Mouse (Mus musculus): ENCODE measurements around the gene Ddr2. TPM values are rescaled to one million over a fixed set of nuclear protein-coding genes. Genes with fewer than 3 reads are reported as not detected.

Ddr2 gene
- polyA plus RNA-seq, 1 experiment from 2014 or later: 15.6 TPM

GRCm38 (mm10) chr1:170035575-170035974, 75.0 kb downstream of the Ddr2 start:
- Histone ChIP-seq H3K4me3 (ENCODE audit: low read depth, low read length) (no peak overlapping the region), H3K4me1 (replicated peaks; ENCODE audit: control insufficient read depth, insufficient read depth, low read length) (no peaks in the 10 kb centered on the region), H3K36me3 (ENCODE audit: control insufficient read depth, insufficient read depth) (no peaks in the 10 kb centered on the region), H3K9me3 (ENCODE audit: control insufficient read depth) (no peaks in the 10 kb centered on the region), H3K27ac (ENCODE audit: low read depth, low read length) (no peak overlapping the region), H3K27me3 (replicated peaks; ENCODE audit: control insufficient read depth, insufficient read depth, low read length) (no peaks in the 10 kb centered on the region), H3K4me2 (replicated peaks; ENCODE audit: low read depth) (no peak overlapping the region), H3K9ac (ENCODE audit: low read depth, low read length) (no peak overlapping the region)
- WGBS: 78% methylated on average over 3 of the region's 3 CpGs
- ATAC-seq: no peak
- no peak for TF ChIP-seq CTCF (IDR thresholded peaks at IDR 0.05; ENCODE audit: low read depth)

DNA sequence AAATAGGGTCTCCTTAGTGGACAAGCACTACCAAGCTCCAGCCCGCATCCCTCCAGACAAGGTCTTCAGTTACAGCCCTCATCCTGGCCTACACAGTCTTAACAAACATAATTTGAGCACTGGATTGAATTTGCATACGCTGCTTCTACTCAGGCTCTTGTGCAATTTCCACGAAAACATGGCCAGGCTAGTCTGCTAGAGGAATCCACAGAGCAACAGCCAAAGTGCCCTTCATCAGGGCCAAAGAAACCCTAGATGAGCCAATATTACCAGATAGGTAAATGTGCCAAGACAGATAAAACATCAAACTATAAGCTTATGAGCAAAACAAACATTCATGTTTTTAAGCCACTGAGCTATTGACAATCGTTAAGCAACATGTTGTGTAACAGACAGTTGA, 75.6 kb downstream of the Ddr2 start:
- 91% methylated on average over 4 of the region's 4 CpGs for WGBS
- H3K4me1 ChIP-seq (replicated peaks; ENCODE audit: control insufficient read depth, insufficient read depth, low read length): no peaks in the 10 kb centered on the region

GRCm38 (mm10) chr1:170031656-170032055, 78.9 kb downstream of the Ddr2 start:
- no peak for TF ChIP-seq CTCF (IDR thresholded peaks at IDR 0.05; ENCODE audit: low read depth)
- WGBS: 86% methylated on average over 3 of the region's 3 CpGs

More for the DNA sequence above, 75.6 kb downstream of the Ddr2 start:
- Histone ChIP-seq H3K27ac (ENCODE audit: low read depth, low read length) (no peak overlapping the region), H3K4me3 (ENCODE audit: low read depth, low read length) (no peak overlapping the region), H3K36me3 (ENCODE audit: control insufficient read depth, insufficient read depth) (no peaks in the 10 kb centered on the region), H3K9me3 (ENCODE audit: control insufficient read depth) (no peaks in the 10 kb centered on the region), H3K4me2 (replicated peaks; ENCODE audit: low read depth) (no peak overlapping the region), H3K27me3 (replicated peaks; ENCODE audit: control insufficient read depth, insufficient read depth, low read length) (no peaks in the 10 kb centered on the region), H3K9ac (ENCODE audit: low read depth, low read length) (no peak overlapping the region)
- no peak for TF ChIP-seq CTCF (IDR thresholded peaks at IDR 0.05; ENCODE audit: low read depth)
- ATAC-seq: no peak

DNA sequence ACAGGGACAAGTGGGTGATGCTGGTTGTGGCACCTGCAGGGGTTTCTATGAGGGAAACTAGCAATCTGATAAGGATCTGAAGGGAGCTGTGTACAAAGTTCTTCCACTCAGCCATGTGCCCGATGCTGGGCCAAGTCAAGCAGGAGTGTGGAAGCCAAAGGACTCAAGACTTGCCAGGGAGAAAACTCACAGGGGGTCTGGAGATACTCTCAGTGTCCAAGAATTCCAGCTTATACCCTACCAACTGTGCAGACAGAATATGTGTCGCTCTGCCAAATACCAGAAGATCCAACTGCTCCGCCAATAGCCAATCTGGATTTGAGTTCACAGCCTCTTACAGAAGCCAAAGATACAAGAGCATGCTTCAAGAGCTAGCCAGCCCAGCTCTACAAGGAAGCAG, 95.8 kb downstream of the Ddr2 start:
- H3K36me3 ChIP-seq (ENCODE audit: control insufficient read depth, insufficient read depth): no peaks in the 10 kb centered on the region
- WGBS: 96% methylated on average over 3 of the region's 3 CpGs
- no peak overlapping the region for H3K4me2 ChIP-seq (replicated peaks; ENCODE audit: low read depth)
- no peak for ATAC-seq
- no peak overlapping the region for H3K9ac ChIP-seq (ENCODE audit: low read depth, low read length)
- H3K27ac ChIP-seq (ENCODE audit: low read depth, low read length): no peak overlapping the region
- H3K27me3 ChIP-seq (replicated peaks; ENCODE audit: control insufficient read depth, insufficient read depth, low read length): no peaks in the 10 kb centered on the region
- peaks cover 25% of the 10 kb centered on the region for H3K9me3 ChIP-seq (ENCODE audit: control insufficient read depth)
- H3K4me3 ChIP-seq (ENCODE audit: low read depth, low read length): no peak overlapping the region
- H3K4me1 ChIP-seq (replicated peaks; ENCODE audit: control insufficient read depth, insufficient read depth, low read length): no peaks in the 10 kb centered on the region
- TF ChIP-seq CTCF (IDR thresholded peaks at IDR 0.05; ENCODE audit: low read depth): no peak

More at GRCm38 (mm10) chr1:170031656-170032055, 78.9 kb downstream of the Ddr2 start:
- Histone ChIP-seq H3K9me3 (ENCODE audit: control insufficient read depth) (no peaks in the 10 kb centered on the region), H3K4me3 (ENCODE audit: low read depth, low read length) (no peak overlapping the region), H3K27ac (ENCODE audit: low read depth, low read length) (no peak overlapping the region), H3K4me2 (replicated peaks; ENCODE audit: low read depth) (no peak overlapping the region), H3K27me3 (replicated peaks; ENCODE audit: control insufficient read depth, insufficient read depth, low read length) (no peaks in the 10 kb centered on the region), H3K36me3 (ENCODE audit: control insufficient read depth, insufficient read depth) (no peaks in the 10 kb centered on the region), H3K4me1 (replicated peaks; ENCODE audit: control insufficient read depth, insufficient read depth, low read length) (no peaks in the 10 kb centered on the region), H3K9ac (ENCODE audit: low read depth, low read length) (no peak overlapping the region)
- ATAC-seq: no peak

- WGBS: 85% methylated on average over 15 of the region's 15 CpGs
- Histone ChIP-seq H3K9ac (ENCODE audit: low read depth, low read length) (no peak overlapping the region), H3K27ac (ENCODE audit: low read depth, low read length) (no peak overlapping the region), H3K4me3 (ENCODE audit: low read depth, low read length) (no peak overlapping the region), H3K36me3 (ENCODE audit: control insufficient read depth, insufficient read depth) (no peaks in the 10 kb centered on the region), H3K27me3 (replicated peaks; ENCODE audit: control insufficient read depth, insufficient read depth, low read length) (no peaks in the 10 kb centered on the region), H3K4me2 (replicated peaks; ENCODE audit: low read depth) (no peak overlapping the region), H3K9me3 (ENCODE audit: control insufficient read depth) (peaks cover 6% of the 10 kb centered on the region; the same call in 1 of the 2 replicates), H3K4me1 (replicated peaks; ENCODE audit: control insufficient read depth, insufficient read depth, low read length) (no peaks in the 10 kb centered on the region)
- TF ChIP-seq CTCF (IDR thresholded peaks at IDR 0.05; ENCODE audit: low read depth): no peak
- no peak for ATAC-seq
Measured at GRCm38 (mm10) chr1:170010716-170011505, 99.7 kb downstream of the Ddr2 start.

- Histone ChIP-seq H3K4me3 (ENCODE audit: low read depth, low read length) (no peak overlapping the region), H3K27me3 (replicated peaks; ENCODE audit: control insufficient read depth, insufficient read depth, low read length) (no peaks in the 10 kb centered on the region), H3K9ac (ENCODE audit: low read depth, low read length) (no peak overlapping the region), H3K4me2 (replicated peaks; ENCODE audit: low read depth) (no peak overlapping the region), H3K36me3 (ENCODE audit: control insufficient read depth, insufficient read depth) (no peaks in the 10 kb centered on the region), H3K9me3 (ENCODE audit: control insufficient read depth) (no peaks in the 10 kb centered on the region), H3K27ac (ENCODE audit: low read depth, low read length) (no peak overlapping the region), H3K4me1 (replicated peaks; ENCODE audit: control insufficient read depth, insufficient read depth, low read length) (no peaks in the 10 kb centered on the region)
- no peak for ATAC-seq
- no peak for TF ChIP-seq CTCF (IDR thresholded peaks at IDR 0.05; ENCODE audit: low read depth)
- WGBS: 91% methylated on average over 1 of the region's 1 CpGs
Measured at GRCm38 (mm10) chr1:170009296-170009695, 101.3 kb downstream of the Ddr2 start.
